Mouse (Mus musculus) inflammation-experienced regulatory T-cells, adult 16 weeks (primary cell): Measurements from ENCODE around the gene Odam. TPM values are rescaled to one million over a fixed set of nuclear protein-coding genes. Genes with fewer than 3 reads are reported as not detected.

ENCODE experiments used
- polyA plus RNA-seq: library from polyadenylated mRNA; unstranded; fragments of 100-300 nt; shearing (Covaris generic); gene quantifications from one replicate; pipeline ENCODE4 v1.2.1, GENCODE M21; 2017

Gene Odam
- polyA plus RNA-seq: not detected

DNA sequence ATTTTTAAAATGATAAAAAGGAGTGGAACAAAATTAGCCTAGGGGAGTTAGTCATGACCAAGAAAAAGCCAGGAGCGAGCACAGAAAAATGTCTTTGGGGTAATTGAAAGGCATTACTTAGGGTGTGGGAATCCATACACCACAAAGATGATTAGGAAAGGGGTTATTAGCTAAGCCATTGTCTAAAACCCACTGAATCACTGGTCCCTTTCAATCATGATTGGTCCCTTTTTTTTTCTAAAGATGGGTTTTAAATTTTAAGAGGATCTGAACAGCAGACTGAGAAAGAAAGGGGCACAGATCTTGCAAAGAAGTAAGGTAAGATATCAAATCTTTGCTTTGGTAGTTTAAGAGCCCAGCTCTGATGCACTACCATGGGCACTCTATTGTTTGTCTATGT lies at the start of gene Odam:
Odam (plus strand) TSS at position 301 of the 400 bp plus-strand sequence.

DNA sequence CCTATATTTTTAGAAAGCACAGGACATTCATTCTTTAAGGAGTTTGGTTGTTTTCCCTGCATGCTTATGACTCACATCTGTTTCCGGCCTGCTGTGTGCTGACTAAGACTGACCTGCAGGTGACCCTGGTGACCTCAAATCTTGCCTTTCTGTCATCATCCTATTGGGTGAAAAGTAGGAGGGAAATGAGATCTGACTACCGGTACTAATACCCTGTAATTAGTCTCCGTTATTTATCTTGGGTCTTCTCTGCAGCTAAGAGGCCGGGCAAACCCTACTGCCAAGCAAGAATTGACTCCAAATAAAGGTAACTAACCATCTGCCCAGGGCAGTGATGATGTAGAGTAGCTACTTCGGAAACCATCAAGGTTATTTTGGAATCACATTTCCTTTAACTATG lies 40.5 kb downstream of the Odam start, which contains the start of gene Csn3:
Csn3 (plus strand) TSS at position 208 of the 400 bp plus-strand sequence.

Other genes with a start within 250 kb of the Odam start
- gene Csn1s1, start 218.8 kb upstream of the Odam start, polyA plus RNA-seq: not detected
- not detected for gene Csn2, start 185.4 kb upstream of the Odam start, polyA plus RNA-seq
- gene Csn1s2a, start 110.5 kb upstream of the Odam start, polyA plus RNA-seq: not detected
- not detected for gene Csn1s2b, start 76.9 kb upstream of the Odam start, polyA plus RNA-seq
- gene Prr27, start 59.3 kb upstream of the Odam start, polyA plus RNA-seq: not detected
- gene Csn3, start 40.5 kb downstream of the Odam start, polyA plus RNA-seq: not detected
- gene 2310003L06Rik, start 84.4 kb downstream of the Odam start, polyA plus RNA-seq: 0.24 TPM
- not detected for gene Gm28434, start 84.5 kb downstream of the Odam start, polyA plus RNA-seq
- not detected for gene Cabs1, start 94.4 kb downstream of the Odam start, polyA plus RNA-seq
- gene Smr3a, start 117.5 kb downstream of the Odam start, polyA plus RNA-seq: not detected
- gene Smr2, start 201.5 kb downstream of the Odam start, polyA plus RNA-seq: not detected
- not detected for gene Gm11116, start 226.5 kb downstream of the Odam start, polyA plus RNA-seq